Mouse (Mus musculus): ENCODE results near the gene Rxra. TPM values are rescaled to one million over a fixed set of nuclear protein-coding genes. Genes with fewer than 3 reads are reported as not detected.

Rxra gene
- polyA plus RNA-seq, 1 experiment: 44.9 TPM

- no peaks in the 10 kb centered on the region for H3K4me1 ChIP-seq (ENCODE audit: control insufficient read depth, insufficient read depth, insufficient read length)
- WGBS: 59% methylated on average over 2 of the region's 2 CpGs
- no peaks in the 10 kb centered on the region for H3K27me3 ChIP-seq (ENCODE audit: control insufficient read depth, insufficient read depth, low read length)
- no peak overlapping the region for H3K27ac ChIP-seq (ENCODE audit: insufficient read depth, low read length)
- TF ChIP-seq POLR2A (IDR thresholded peaks at IDR 0.05; ENCODE audit: low read depth, low read length) (no peak), CTCF (IDR thresholded peaks at IDR 0.05; ENCODE audit: extremely low read depth, insufficient read depth, insufficient read length, insufficient replicate concordance) (no peak)
- DNase-seq (ENCODE audit: low read depth in 1 of 2, low spot score in 2 of 2): no peak
- H3K36me3 ChIP-seq (ENCODE audit: control insufficient read depth, insufficient read depth, low read length): no peaks in the 10 kb centered on the region
- H3K4me3 ChIP-seq (ENCODE audit: extremely low read depth, insufficient read depth, insufficient read length): no peak overlapping the region
These were observed 101.5 kb downstream of the Rxra start for GRCm38 (mm10) chr2:27777756-27778155.

- Histone ChIP-seq H3K36me3 (ENCODE audit: control insufficient read depth, insufficient read depth, low read length) (no peaks in the 10 kb centered on the region), H3K27me3 (ENCODE audit: control insufficient read depth, insufficient read depth, low read length) (no peaks in the 10 kb centered on the region), H3K27ac (ENCODE audit: insufficient read depth, low read length) (no peak overlapping the region), H3K4me1 (ENCODE audit: control insufficient read depth, insufficient read depth, insufficient read length) (no peaks in the 10 kb centered on the region), H3K4me3 (ENCODE audit: extremely low read depth, insufficient read depth, insufficient read length) (no peak overlapping the region)
- DNase-seq (ENCODE audit: low read depth in 1 of 2, low spot score in 2 of 2): no peak
- no peak for TF ChIP-seq CTCF (IDR thresholded peaks at IDR 0.05; ENCODE audit: extremely low read depth, insufficient read depth, insufficient read length, insufficient replicate concordance)
- no peak for TF ChIP-seq POLR2A (IDR thresholded peaks at IDR 0.05; ENCODE audit: low read depth, low read length)
- 47% methylated on average over 6 of the region's 6 CpGs for WGBS
These were observed 102.0 kb downstream of the Rxra start for GRCm38 (mm10) chr2:27778289-27778688.

- Histone ChIP-seq H3K4me3 (ENCODE audit: extremely low read depth, insufficient read depth, insufficient read length) (no peak overlapping the region), H3K27ac (ENCODE audit: insufficient read depth, low read length) (no peak overlapping the region), H3K27me3 (ENCODE audit: control insufficient read depth, insufficient read depth, low read length) (no peaks in the 10 kb centered on the region), H3K36me3 (ENCODE audit: control insufficient read depth, insufficient read depth, low read length) (no peaks in the 10 kb centered on the region), H3K4me1 (ENCODE audit: control insufficient read depth, insufficient read depth, insufficient read length) (no peaks in the 10 kb centered on the region)
- DNase-seq (ENCODE audit: low read depth in 1 of 2, low spot score in 2 of 2): no peak
- WGBS: 85% methylated on average over 9 of the region's 9 CpGs
- TF ChIP-seq POLR2A (IDR thresholded peaks at IDR 0.05; ENCODE audit: low read depth, low read length) (no peak), CTCF (IDR thresholded peaks at IDR 0.05; ENCODE audit: extremely low read depth, insufficient read depth, insufficient read length, insufficient replicate concordance) (no peak)
These were observed 103.1 kb downstream of the Rxra start for GRCm38 (mm10) chr2:27779291-27779866.

GRCm38 (mm10) chr2:27780162-27780561 lies 103.9 kb downstream of the Rxra start:
- no peaks in the 10 kb centered on the region for H3K4me1 ChIP-seq (ENCODE audit: control insufficient read depth, insufficient read depth, insufficient read length)
- no peak for DNase-seq (ENCODE audit: low read depth in 1 of 2, low spot score in 2 of 2)
- no peak overlapping the region for H3K4me3 ChIP-seq (ENCODE audit: extremely low read depth, insufficient read depth, insufficient read length)
- no peaks in the 10 kb centered on the region for H3K36me3 ChIP-seq (ENCODE audit: control insufficient read depth, insufficient read depth, low read length)
- H3K27ac ChIP-seq (ENCODE audit: insufficient read depth, low read length): no peak overlapping the region
- H3K27me3 ChIP-seq (ENCODE audit: control insufficient read depth, insufficient read depth, low read length): no peaks in the 10 kb centered on the region
- WGBS: 88% methylated on average over 7 of the region's 7 CpGs
- no peak for TF ChIP-seq CTCF (IDR thresholded peaks at IDR 0.05; ENCODE audit: extremely low read depth, insufficient read depth, insufficient read length, insufficient replicate concordance)
- TF ChIP-seq POLR2A (IDR thresholded peaks at IDR 0.05; ENCODE audit: low read depth, low read length): no peak

- 87% methylated on average over 8 of the region's 8 CpGs for WGBS
- TF ChIP-seq CTCF (IDR thresholded peaks at IDR 0.05; ENCODE audit: extremely low read depth, insufficient read depth, insufficient read length, insufficient replicate concordance): no peak
- no peak for DNase-seq (ENCODE audit: low read depth in 1 of 2, low spot score in 2 of 2)
These were observed 109.1 kb downstream of the Rxra start for GRCm38 (mm10) chr2:27785363-27785762.

GRCm38 (mm10) chr2:27785973-27786417 lies 109.8 kb downstream of the Rxra start:
- no peak overlapping the region for H3K27ac ChIP-seq (ENCODE audit: insufficient read depth, low read length)
- no peak for DNase-seq (ENCODE audit: low read depth in 1 of 2, low spot score in 2 of 2)
- H3K4me3 ChIP-seq (ENCODE audit: extremely low read depth, insufficient read depth, insufficient read length): no peak overlapping the region
- H3K27me3 ChIP-seq (ENCODE audit: control insufficient read depth, insufficient read depth, low read length): no peaks in the 10 kb centered on the region
- WGBS: 90% methylated on average over 6 of the region's 6 CpGs
- no peak for TF ChIP-seq POLR2A (IDR thresholded peaks at IDR 0.05; ENCODE audit: low read depth, low read length)
- no peak for TF ChIP-seq CTCF (IDR thresholded peaks at IDR 0.05; ENCODE audit: extremely low read depth, insufficient read depth, insufficient read length, insufficient replicate concordance)
- H3K4me1 ChIP-seq (ENCODE audit: control insufficient read depth, insufficient read depth, insufficient read length): no peaks in the 10 kb centered on the region
- no peaks in the 10 kb centered on the region for H3K36me3 ChIP-seq (ENCODE audit: control insufficient read depth, insufficient read depth, low read length)

More at GRCm38 (mm10) chr2:27785363-27785762, 109.1 kb downstream of the Rxra start:
- H3K36me3 ChIP-seq (ENCODE audit: control insufficient read depth, insufficient read depth, low read length): no peaks in the 10 kb centered on the region
- H3K27me3 ChIP-seq (ENCODE audit: control insufficient read depth, insufficient read depth, low read length): no peaks in the 10 kb centered on the region
- H3K27ac ChIP-seq (ENCODE audit: insufficient read depth, low read length): no peak overlapping the region
- H3K4me3 ChIP-seq (ENCODE audit: extremely low read depth, insufficient read depth, insufficient read length): no peak overlapping the region
- H3K4me1 ChIP-seq (ENCODE audit: control insufficient read depth, insufficient read depth, insufficient read length): no peaks in the 10 kb centered on the region

- no peaks in the 10 kb centered on the region for H3K27me3 ChIP-seq (ENCODE audit: control insufficient read depth, insufficient read depth, low read length)
- DNase-seq (ENCODE audit: low read depth in 1 of 2, low spot score in 2 of 2): no peak
- no peak overlapping the region for H3K27ac ChIP-seq (ENCODE audit: insufficient read depth, low read length)
- no peaks in the 10 kb centered on the region for H3K36me3 ChIP-seq (ENCODE audit: control insufficient read depth, insufficient read depth, low read length)
- no peak for TF ChIP-seq CTCF (IDR thresholded peaks at IDR 0.05; ENCODE audit: extremely low read depth, insufficient read depth, insufficient read length, insufficient replicate concordance)
- TF ChIP-seq POLR2A (IDR thresholded peaks at IDR 0.05; ENCODE audit: low read depth, low read length): no peak
- WGBS: 82% methylated on average over 4 of the region's 4 CpGs
- no peaks in the 10 kb centered on the region for H3K4me1 ChIP-seq (ENCODE audit: control insufficient read depth, insufficient read depth, insufficient read length)
- no peak overlapping the region for H3K4me3 ChIP-seq (ENCODE audit: extremely low read depth, insufficient read depth, insufficient read length)
These were observed 115.3 kb downstream of the Rxra start for GRCm38 (mm10) chr2:27791571-27791970.

Measured in spleen, adult 2 months (tissue).